Mouse (Mus musculus): ENCODE measurements around the gene Kidins220.
A peak's percentile ranks its signal among the peaks of the same experiment; 100 is the strongest.

Gene Kidins220

GRCm38 (mm10) chr12:25092751-25093211 lies 118.1 kb downstream of the Kidins220 start:
- DNase-seq (ENCODE audit: low spot score in 2 of 2): peak; percentile 27

GRCm38 (mm10) chr12:25093241-25093774 lies 118.6 kb downstream of the Kidins220 start:
- DNase-seq (ENCODE audit: low spot score in 2 of 2): no peak

- peak; percentile 6 to 14 for DNase-seq (ENCODE audit: low spot score in 2 of 2)
Observed at GRCm38 (mm10) chr12:25094621-25095521, 120.1 kb downstream of the Kidins220 start.

GRCm38 (mm10) chr12:25095538-25095937 lies 120.8 kb downstream of the Kidins220 start:
- DNase-seq (ENCODE audit: low spot score in 2 of 2): peak in 1 of 2 experiments; percentile 5

- peak; percentile 95 to 96 for DNase-seq (ENCODE audit: low spot score in 2 of 2)
Observed at GRCm38 (mm10) chr12:25095974-25096639, 121.4 kb downstream of the Kidins220 start.

GRCm38 (mm10) chr12:25096640-25097051 lies 121.9 kb downstream of the Kidins220 start:
- DNase-seq (ENCODE audit: low spot score in 2 of 2): peak in 1 of 2 experiments; percentile 27

- no peak for DNase-seq (ENCODE audit: low spot score in 2 of 2)
Observed at GRCm38 (mm10) chr12:25097052-25097209, 122.2 kb downstream of the Kidins220 start, which contains the start of gene Id2. Id2 (minus strand) TSS chr12:25097140.

- DNase-seq (ENCODE audit: low spot score in 2 of 2): peak in 1 of 2 experiments; percentile 3
Observed at GRCm38 (mm10) chr12:25097210-25098160, 122.8 kb downstream of the Kidins220 start.

- peak; percentile 13 to 40 for DNase-seq (ENCODE audit: low spot score in 2 of 2)
Observed at GRCm38 (mm10) chr12:25098161-25098550, 123.4 kb downstream of the Kidins220 start.

- DNase-seq (ENCODE audit: low spot score in 2 of 2): peak; percentile 80 to 81
Observed at GRCm38 (mm10) chr12:25098561-25099312, 124.0 kb downstream of the Kidins220 start.

- DNase-seq (ENCODE audit: low spot score in 2 of 2): peak in 1 of 2 experiments; percentile 10
Observed at GRCm38 (mm10) chr12:25099313-25099562, 124.5 kb downstream of the Kidins220 start.

GRCm38 (mm10) chr12:25099563-25100408 lies 125.1 kb downstream of the Kidins220 start:
- no peak for DNase-seq (ENCODE audit: low spot score in 2 of 2)

- DNase-seq (ENCODE audit: low spot score in 2 of 2): peak in 1 of 2 experiments; percentile 8
Observed at GRCm38 (mm10) chr12:25100411-25101217, 125.9 kb downstream of the Kidins220 start.

- DNase-seq (ENCODE audit: low spot score in 2 of 2): no peak
Observed at GRCm38 (mm10) chr12:25101389-25101788, 126.7 kb downstream of the Kidins220 start.

- no peak for DNase-seq (ENCODE audit: low spot score in 2 of 2)
Observed at GRCm38 (mm10) chr12:25103911-25104310, 129.2 kb downstream of the Kidins220 start.

GRCm38 (mm10) chr12:25104541-25104940 lies 129.8 kb downstream of the Kidins220 start:
- no peak for DNase-seq (ENCODE audit: low spot score in 2 of 2)

- DNase-seq (ENCODE audit: low spot score in 2 of 2): no peak
Observed at GRCm38 (mm10) chr12:25108865-25109264, 134.1 kb downstream of the Kidins220 start.

GRCm38 (mm10) chr12:25109971-25110681 lies 135.4 kb downstream of the Kidins220 start:
- DNase-seq (ENCODE audit: low spot score in 2 of 2): no peak

- no peak for DNase-seq (ENCODE audit: low spot score in 2 of 2)
Observed at GRCm38 (mm10) chr12:25110682-25111078, 136.0 kb downstream of the Kidins220 start.

Data from spleen, postnatal 36 days (tissue).